Mouse (Mus musculus) left cerebral cortex, adult 2 months (tissue): ENCODE measurements around the gene Slc4a5. TPM values are rescaled to one million over a fixed set of nuclear protein-coding genes. Genes with fewer than 3 reads are reported as not detected.

ENCODE experiments used
- DNase-seq, 2 experiments: peaks; one replicate each; pipeline ENCODE4 v3.0.0; 2021 to 2022; ENCODE audit warnings: low spot score in 2 of 2, mixed read lengths in 1 of 2; ENCODE audit errors: extremely low spot score in 1 of 2
- H3K27ac ChIP-seq: fragments of 200-600 bp; 2 replicates; pipeline ENCODE4 v1.8.1; 2022
- H3K4me3 ChIP-seq: fragments of 200-600 bp; 2 replicates; pipeline ENCODE4 v1.8.1; 2022
- CTCF ChIP-seq: fragments of 200-600 bp; IDR thresholded peaks from 2 replicates; pipeline ENCODE4 v1.8.1; 2022; ENCODE audit warnings: antibody characterized with exemption, mild to moderate bottlenecking, moderate library complexity
- intact Hi-C: fragments of 180-260 bp; cut with DNase I; formaldehyde crosslinking; loops from one replicate; pipeline ENCODE4 v1.15.1; 2025
- total RNA-seq, 2 experiments: library from RNA; stranded (reverse); gene quantifications; 2 replicates each; pipeline ENCODE4 v1.2.3; 2021

Gene Slc4a5
- total RNA-seq, 2 experiments from 2014 or later: 0.84 to 1.3 TPM

DNA sequence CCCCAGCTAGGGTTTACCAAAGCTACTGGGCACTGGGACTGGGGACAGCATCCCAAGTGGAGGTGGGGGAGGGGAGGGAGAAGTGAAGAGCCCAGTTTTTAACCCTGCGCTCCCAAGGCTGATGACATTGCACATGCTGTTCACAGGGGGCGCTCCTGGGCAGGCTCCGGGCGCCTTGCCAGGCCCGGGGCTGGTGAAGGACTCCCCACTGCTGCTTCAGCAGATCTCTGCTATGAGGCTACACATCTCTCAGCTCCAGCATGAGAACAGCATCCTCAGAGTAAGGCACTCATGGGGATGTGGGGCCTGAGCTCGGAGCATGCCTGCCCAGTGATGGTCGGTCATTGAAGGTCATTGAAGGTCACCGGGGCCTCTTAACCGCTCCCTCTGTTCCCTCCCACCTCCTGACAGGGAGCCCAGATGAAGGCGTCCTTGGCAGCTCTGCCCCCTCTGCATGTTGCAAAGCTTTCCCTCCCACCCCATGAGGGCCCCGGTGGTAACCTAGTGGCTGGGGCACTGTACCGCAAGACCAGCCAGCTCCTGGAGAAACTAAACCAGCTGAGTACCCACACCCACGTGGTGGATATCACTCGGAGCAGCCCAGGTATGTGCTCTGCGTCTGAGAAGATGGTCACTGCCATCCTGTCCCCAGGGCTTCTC, 22.2 kb upstream of the Slc4a5 start:
- no peak overlapping the region for H3K27ac ChIP-seq
- H3K4me3 ChIP-seq: no peak overlapping the region
- peak; percentile 61 for TF ChIP-seq CTCF
- intact Hi-C loops: no loop called here
- peak; percentile 70 to 71 for DNase-seq

DNA sequence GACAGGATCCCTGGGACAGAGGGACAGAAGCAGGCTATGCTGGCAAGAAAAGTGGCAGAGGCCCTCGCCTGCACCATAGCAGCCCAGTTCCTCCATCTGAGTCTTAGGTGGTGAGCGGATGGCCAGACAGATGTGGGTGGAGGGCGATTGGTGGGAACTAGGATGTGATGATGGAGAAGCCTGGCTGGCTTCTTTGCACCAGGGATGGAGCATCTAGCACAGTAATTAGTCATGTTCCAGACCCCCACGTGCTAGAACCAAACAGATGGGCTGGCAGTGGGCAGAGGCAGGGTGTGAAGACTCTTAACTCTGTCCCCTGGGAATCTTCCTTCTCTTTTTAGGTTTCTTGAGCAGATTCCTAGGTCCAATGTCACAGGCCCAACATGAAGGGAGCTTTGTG, 16.3 kb upstream of the Slc4a5 start:
- no peak for TF ChIP-seq CTCF
- H3K27ac ChIP-seq: no peak overlapping the region
- peak in 1 of 2 experiments; percentile 22 for DNase-seq
- H3K4me3 ChIP-seq: no peak overlapping the region
- intact Hi-C loops: no loop called here

DNA sequence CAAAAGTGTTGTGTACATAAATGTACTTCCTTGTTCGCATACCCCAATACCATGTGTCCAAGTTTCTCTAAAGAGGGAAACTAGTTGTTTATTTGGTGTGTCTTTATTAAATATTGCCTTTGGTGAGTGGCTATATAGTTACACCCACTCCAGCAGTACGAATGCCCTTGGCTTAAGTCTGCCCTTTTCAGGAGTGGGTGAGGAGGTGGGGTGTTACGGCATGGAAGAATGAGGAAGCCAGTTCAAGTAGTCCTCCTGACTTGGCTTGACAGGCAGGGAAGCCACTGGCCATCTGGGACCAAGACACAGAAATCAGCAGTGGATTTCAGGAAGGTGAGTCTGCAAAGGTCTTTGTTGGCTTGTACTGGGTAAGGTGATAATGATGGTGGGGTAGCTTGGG, 13.8 kb upstream of the Slc4a5 start:
- no peak for DNase-seq
- intact Hi-C loops: no loop called here
- H3K4me3 ChIP-seq: no peak overlapping the region
- H3K27ac ChIP-seq: no peak overlapping the region
- TF ChIP-seq CTCF: no peak

DNA sequence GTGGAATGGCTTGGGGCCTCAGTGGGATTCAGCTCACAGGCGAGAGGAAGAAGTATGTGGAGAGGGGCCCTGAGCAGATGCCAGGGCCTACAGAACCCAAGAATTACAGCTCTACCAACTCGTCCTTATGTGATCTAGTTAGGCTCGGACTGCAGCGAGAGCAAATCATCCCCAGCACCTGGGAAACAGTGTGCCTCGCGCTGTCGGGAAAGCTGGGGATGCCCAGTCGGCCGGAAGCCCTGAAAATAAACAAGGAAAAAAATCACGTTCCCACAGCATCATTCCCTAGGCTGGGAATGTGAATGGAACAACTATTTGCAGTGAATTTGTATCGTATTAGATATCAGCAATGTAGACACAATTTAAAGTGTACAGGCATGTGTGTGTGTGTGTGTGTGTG, 13.3 kb upstream of the Slc4a5 start:
- no peak overlapping the region for H3K4me3 ChIP-seq
- no peak overlapping the region for H3K27ac ChIP-seq
- no peak for DNase-seq
- TF ChIP-seq CTCF: no peak
- intact Hi-C loops: no loop called here

DNA sequence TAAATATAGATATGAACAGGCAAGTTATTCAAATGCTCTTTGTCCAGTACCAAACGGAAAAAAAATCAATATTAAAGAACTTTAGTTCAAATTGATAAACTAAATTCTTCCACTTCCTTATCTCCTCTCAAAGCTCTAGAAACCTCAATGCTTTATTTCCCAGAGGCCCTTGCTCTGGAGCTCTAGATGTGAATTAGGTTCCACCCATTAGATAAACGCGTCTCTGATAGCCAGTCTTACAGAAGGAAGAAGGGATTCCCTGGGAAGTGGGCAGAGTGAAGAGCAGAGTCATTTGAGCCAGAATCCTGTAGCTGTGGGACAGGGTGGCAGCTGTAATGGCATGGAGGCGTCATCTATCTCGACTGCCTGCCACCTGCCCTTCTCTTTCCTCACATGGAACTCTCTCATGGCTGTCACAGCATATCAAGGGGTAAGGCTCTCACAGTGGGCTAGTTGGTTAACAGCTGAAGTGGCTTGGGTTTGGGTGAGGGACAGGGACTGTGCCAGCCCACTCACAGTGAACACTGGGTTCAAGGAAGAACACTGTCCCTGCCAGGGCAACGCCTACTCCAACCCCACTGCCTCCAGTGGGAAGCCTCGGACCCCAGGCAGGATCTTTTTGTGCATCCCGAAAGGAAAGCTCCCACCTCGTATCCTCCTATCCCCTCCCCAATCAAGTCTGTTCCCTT, 12.1 kb upstream of the Slc4a5 start:
- Histone ChIP-seq H3K4me3 (no peak overlapping the region), H3K27ac (no peak overlapping the region)
- no peak for TF ChIP-seq CTCF
- intact Hi-C loops: no loop called here
- DNase-seq: no peak

DNA sequence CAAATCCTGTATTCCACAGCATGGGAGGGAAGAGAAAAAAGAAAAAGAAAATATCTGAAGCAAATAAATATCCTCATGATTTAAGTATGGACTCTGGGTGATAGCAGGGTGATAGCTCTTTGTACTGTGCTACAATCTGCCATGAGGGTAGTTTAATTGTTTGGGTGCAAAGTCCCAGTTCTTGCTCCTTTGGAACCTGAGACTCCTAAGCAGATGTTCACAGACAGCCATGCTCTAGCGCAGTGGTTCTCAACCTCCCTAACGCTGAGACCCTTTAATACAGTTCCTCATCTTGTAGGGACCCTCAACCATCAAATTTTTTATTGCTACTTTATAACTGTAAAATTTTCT, 11.6 kb upstream of the Slc4a5 start:
- no peak overlapping the region for H3K27ac ChIP-seq
- TF ChIP-seq CTCF: no peak
- no peak for DNase-seq
- no peak overlapping the region for H3K4me3 ChIP-seq
- intact Hi-C loops: no loop called here

DNA sequence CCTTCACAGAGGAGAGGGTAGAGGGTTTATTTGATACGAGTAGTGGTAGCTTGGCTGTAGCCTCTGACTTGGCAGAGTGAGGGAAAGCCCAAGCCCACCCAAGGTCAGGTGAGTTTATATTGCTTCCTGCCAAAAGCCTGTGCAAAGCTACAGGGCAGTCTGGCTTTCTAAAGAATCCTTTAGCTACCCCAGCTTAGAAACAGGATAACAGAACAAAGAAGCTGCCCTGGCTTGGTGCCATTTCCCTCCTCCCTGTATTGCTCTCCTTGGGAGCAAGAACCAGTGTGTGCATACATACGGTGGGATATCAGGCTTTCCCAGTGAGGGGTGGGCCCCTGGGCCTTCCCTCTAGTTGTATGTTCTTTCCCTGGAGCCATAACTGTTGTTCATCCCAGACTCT, 9.1 kb upstream of the Slc4a5 start:
- Histone ChIP-seq H3K27ac (no peak overlapping the region), H3K4me3 (no peak overlapping the region)
- no peak for DNase-seq
- no peak for TF ChIP-seq CTCF
- intact Hi-C loops: no loop called here

DNA sequence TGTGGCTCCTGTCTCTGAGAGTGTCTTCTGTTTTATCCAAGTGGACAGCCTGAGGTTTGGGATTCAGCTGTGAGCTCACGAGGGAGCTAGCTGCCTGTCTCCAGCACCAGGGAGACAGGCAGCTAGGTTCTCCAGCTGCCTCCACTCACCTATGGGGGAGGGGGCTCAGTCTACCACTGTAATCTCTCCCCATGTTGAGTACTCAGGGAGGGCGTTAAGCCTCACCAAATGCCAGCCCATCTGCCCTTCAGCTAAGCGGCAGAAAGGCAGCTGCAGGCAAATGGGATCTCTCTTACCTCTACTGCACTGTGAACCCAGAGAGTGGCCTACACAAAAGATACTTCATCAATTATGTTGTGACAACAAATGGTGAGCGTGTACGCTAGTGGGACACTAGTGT, 8.1 kb upstream of the Slc4a5 start:
- Histone ChIP-seq H3K4me3 (no peak overlapping the region), H3K27ac (no peak overlapping the region)
- no peak for DNase-seq
- no peak for TF ChIP-seq CTCF
- intact Hi-C loops: no loop called here

DNA sequence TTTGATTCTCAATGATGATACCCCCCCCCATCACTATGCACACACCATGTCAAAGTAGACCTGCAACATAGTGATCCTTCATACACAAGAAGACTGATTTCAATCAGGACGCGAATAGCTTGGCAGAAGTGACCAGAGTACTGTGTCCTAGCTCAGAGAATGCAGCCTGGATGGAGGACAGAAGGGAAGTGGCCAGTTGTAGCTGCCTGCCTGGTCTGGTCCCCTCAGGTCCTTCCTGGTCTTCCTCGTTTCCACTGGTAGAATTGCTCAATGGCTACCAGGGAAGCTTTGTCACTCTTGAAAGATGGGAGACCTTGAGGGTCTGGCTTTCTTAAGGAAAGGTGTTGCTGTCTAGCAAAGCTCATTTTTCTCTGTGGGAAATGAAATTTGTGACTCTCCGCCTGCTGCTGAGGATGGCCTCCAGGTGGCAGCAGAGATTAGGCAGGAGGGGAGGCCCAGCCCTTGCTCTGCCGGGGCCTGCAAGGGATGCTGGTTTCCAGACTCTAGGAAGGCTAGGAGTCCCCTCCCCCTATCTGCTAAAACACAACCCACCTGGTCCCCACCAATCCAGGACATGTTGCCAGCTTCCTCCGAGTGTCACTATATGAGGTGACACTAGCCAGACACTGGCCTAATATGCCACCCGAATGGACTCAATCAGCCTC, 4.5 kb upstream of the Slc4a5 start:
- peak; percentile 72 to 78 for DNase-seq
- no peak overlapping the region for H3K27ac ChIP-seq
- peak; percentile 98 for TF ChIP-seq CTCF
- no peak overlapping the region for H3K4me3 ChIP-seq
- intact Hi-C loops: loop anchor here (2.0 kb wide), 2 partner anchors 50 to 102 kb away; partner anchors contain the start of gene Dctn1

DNA sequence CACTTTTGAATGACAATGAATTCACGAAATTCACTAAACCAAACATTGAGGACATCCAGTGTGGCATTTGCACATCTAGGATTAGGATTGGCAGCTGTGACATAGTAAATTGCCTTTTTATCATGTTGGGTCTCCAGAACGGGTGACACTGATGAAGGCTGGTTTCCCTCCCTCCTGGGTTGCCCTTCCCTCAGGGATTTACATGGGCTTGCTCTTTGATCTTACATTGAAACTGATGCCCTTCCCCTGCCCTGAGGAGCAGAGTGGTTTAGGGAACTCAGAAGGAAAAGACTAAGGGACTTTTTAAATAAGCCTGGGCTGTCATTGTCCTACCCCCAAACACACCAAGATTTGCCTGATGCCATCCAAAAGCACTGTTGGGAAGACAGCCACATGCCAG, 11.9 kb downstream of the Slc4a5 start:
- TF ChIP-seq CTCF: no peak
- H3K4me3 ChIP-seq: no peak overlapping the region
- no peak overlapping the region for H3K27ac ChIP-seq
- intact Hi-C loops: loop anchor here (5.0 kb wide), 1 partner anchor 46 kb away; no protein-coding TSS in a partner anchor
- DNase-seq: no peak

DNA sequence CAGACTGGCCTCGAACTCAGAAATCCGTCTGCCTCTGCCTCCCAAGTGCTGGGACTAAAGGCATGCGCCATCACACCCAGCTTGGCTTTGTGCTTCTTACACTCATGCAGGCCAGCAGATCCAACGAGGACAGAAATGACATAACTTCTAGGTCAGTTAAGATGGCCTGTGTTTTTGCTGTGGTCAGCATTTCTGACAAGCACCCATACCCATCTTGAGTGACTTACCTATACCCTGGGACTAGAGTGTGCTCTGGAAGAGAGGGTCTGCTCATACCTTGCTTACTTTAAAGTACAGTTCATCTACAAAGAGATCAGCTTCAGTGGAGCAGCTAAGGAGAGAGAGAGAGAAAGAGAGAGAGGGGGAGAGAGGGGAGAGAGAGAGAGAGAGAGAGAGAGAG, 13.7 kb downstream of the Slc4a5 start:
- Histone ChIP-seq H3K4me3 (no peak overlapping the region), H3K27ac (no peak overlapping the region)
- TF ChIP-seq CTCF: no peak
- no peak for DNase-seq
- intact Hi-C loops: loop anchor here (5.0 kb wide), 1 partner anchor 44 kb away; no protein-coding TSS in a partner anchor

DNA sequence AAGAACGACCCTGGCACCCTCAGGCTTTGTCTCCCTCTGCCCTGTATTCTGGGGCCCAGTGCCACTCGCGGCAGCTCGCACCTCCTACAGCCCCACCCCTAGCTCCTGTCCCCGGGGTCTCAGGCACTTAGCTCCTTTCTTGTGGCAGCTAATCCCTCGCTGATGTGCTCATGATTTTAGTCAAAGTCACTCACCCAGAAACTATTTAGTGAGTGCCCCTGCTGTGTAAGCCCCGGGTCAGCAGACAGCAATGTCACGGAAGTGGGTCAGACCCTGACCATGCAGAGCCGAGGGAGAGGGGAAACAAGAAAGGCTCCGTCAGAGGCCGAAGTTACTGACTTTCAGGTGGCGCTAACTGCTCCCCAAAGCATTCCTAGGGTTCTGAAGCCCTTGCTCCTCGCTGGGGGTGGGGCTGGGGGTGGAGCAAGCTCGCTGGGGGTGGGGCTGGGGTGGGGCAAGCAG, 14.7 kb downstream of the Slc4a5 start:
- no peak overlapping the region for H3K4me3 ChIP-seq
- intact Hi-C loops: loop anchor here (5.0 kb wide), 1 partner anchor 43 kb away; no protein-coding TSS in a partner anchor
- no peak for TF ChIP-seq CTCF
- no peak overlapping the region for H3K27ac ChIP-seq
- no peak for DNase-seq
